Mouse (Mus musculus) liver, adult 2 months (tissue): ENCODE measurements around the gene Medag.

Experiments
- CTCF ChIP-seq: fragments of 200-500 bp; IDR thresholded peaks from 2 replicates; pipeline ENCODE4 v1.5.1; 2011; ENCODE audit warnings: low read depth, low read length, control low read depth
- POLR2A ChIP-seq: fragments of 200-500 bp; IDR thresholded peaks from 2 replicates; pipeline ENCODE4 v1.6.1; 2011; ENCODE audit warnings: low read length, control low read depth; ENCODE audit not compliant: insufficient read depth; ENCODE audit errors: extremely low read depth

- TF ChIP-seq CTCF: no peak
- no peak for TF ChIP-seq POLR2A
These were observed 16.8 kb downstream of the Medag start for GRCm38 (mm10) chr5:149428347-149428746.
